16 mouse cellular contexts compared by ENCODE assay signal in the genomic region with DNA sequence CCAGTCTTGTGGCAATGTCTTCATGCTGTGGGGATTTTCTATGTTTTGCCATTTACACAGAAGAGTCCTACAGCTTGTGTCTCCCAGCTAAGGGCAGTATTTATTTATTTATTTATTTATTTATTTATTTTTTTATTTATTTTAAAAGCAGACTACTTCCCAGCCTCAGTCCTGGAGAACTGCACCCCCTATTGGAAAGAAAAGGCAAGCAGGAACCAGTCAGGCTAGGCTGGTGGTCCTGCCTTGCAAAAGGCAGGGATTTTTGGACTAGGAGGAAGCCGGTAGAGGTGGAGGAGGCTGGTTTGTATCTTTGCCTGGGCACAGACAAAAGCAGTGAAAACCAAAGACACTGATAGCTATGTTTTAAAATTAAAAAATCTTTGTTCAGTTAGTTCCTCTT. TPM values are rescaled to one million over a fixed set of nuclear protein-coding genes. Genes with fewer than 3 reads are reported as not detected.
A peak's percentile ranks its signal among the peaks of the same experiment; 100 is the strongest.
DNase-seq lines count a peak whose midpoint lies in the region; ATAC-seq and TF ChIP-seq lines count a peak whose summit lies in the region.
"Had no signal": no experiment of that assay in that cellular context is flagged by ENCODE, and none has a peak within 500 bp of the region (broad histone marks: within the 10 kb centered on the region; RNA-seq: fewer than 3 reads in every experiment).

No protein-coding gene starts in this region.

- no peak overlapping the region for H3K4me2 ChIP-seq in kidney, postnatal 0 days (ENCODE audit: low read length)
- H3K4me2 ChIP-seq: liver, embryonic 11.5 days had no signal

- no peak for ATAC-seq in kidney, postnatal 0 days (replicated peaks; ENCODE audit: low FRiP score, low read depth)

- H3K36me3 ChIP-seq in kidney, postnatal 0 days (ENCODE audit: insufficient read depth, low read length), result no peaks in the 10 kb centered on the region
- H3K36me3 ChIP-seq in limb, embryonic 10.5 days, result peaks cover 90% of the 10 kb centered on the region
- H3K36me3 ChIP-seq: hindbrain, embryonic 10.5 days had no signal

- H3K4me3 ChIP-seq in kidney, postnatal 0 days (replicated peaks; ENCODE audit: low read depth, low read length), result no peak overlapping the region
- no peak overlapping the region for H3K4me3 ChIP-seq in limb, embryonic 10.5 days
- H3K4me3 ChIP-seq: hindbrain, embryonic 10.5 days; myocyte had no signal

- H3K9me3 ChIP-seq in kidney, postnatal 0 days (replicated peaks; ENCODE audit: low read length), result no peaks in the 10 kb centered on the region
- H3K9me3 ChIP-seq in limb, embryonic 10.5 days (replicated peaks), result no peaks in the 10 kb centered on the region
- H3K9me3 ChIP-seq: hindbrain, embryonic 10.5 days had no signal

- peak; percentile 40 for DNase-seq in embryo, embryonic 10.5 days (ENCODE audit: low spot score)
- DNase-seq in embryo, embryonic 11 days, result no peak
- DNase-seq in kidney, postnatal 0 days (ENCODE audit: low spot score), result no peak
- DNase-seq in kidney, postnatal 10 days, result no peak
- DNase-seq in ES-CJ7 (ENCODE audit: low read depth, low spot score), result peak; percentile 34
- no peak for DNase-seq in limb, embryonic 10.5 days (ENCODE audit: low spot score)
- no peak for DNase-seq in frontal cortex, postnatal 10 days (ENCODE audit: low spot score in 2 of 2)
- DNase-seq in urinary bladder, postnatal 4 days (ENCODE audit: low spot score in 2 of 2), result no peak
- DNase-seq: cerebellum, postnatal 36 days; heart, adult 18-20 months; kidney, adult 8-10 months; layer of hippocampus, adult 9-11 months; spleen, adult 18-20 months had no signal

- H3K27me3 ChIP-seq in kidney, postnatal 0 days (ENCODE audit: insufficient read depth, low read length), result peaks cover 28% of the 10 kb centered on the region
- no peaks in the 10 kb centered on the region for H3K27me3 ChIP-seq in limb, embryonic 10.5 days (ENCODE audit: low read depth, poor library complexity, severe bottlenecking)

- TF ChIP-seq CTCF in kidney, postnatal 0 days (IDR thresholded peaks at IDR 0.05; ENCODE audit: low read depth), result peak; percentile 38; the same call in 1 of the 2 replicates

- no peaks in the 10 kb centered on the region for H3K4me1 ChIP-seq in kidney, postnatal 0 days (replicated peaks; ENCODE audit: insufficient read depth, low read length)
- H3K4me1 ChIP-seq in limb, embryonic 10.5 days, result peaks cover 68% of the 10 kb centered on the region

- WGBS in kidney, postnatal 0 days, result 79% methylated on average over 1 of the region's 1 CpGs
- WGBS in limb, embryonic 10.5 days, result 38% methylated on average over 1 of the region's 1 CpGs

- H3K27ac ChIP-seq in kidney, postnatal 0 days, result no peak overlapping the region
- peak overlapping the region; percentile 10; the same call in 1 of the 2 replicates for H3K27ac ChIP-seq in limb, embryonic 10.5 days
- H3K27ac ChIP-seq: hindbrain, embryonic 10.5 days had no signal

- H3K9ac ChIP-seq in kidney, postnatal 0 days (ENCODE audit: low read depth, low read length), result no peak overlapping the region

RNA-seq across cellular contexts. Expression of gene Prrx1, which starts 7.6 kb away (rescaled TPM):
- polyA plus RNA-seq in kidney, postnatal 0 days (2015; fragmentation: Nextera tagmentation; extraction: Ambion mirVana), result 3.4 and 4.0 TPM in 2 replicates
- 169 and 219 TPM in 2 replicates for polyA plus RNA-seq in limb, embryonic 10.5 days (2016; fragmentation: Nextera tagmentation; extraction: Ambion mirVana)

Comparison
In these comparisons a context has a peak if more than half of its experiments do, and no peak if none do; other contexts are left out.
1. DNase-seq: peak in embryo, embryonic 10.5 days (single experiment) and ES-CJ7 (single experiment); none in embryo, embryonic 11 days (single experiment), kidney, postnatal 0 days (single experiment), kidney, postnatal 10 days (single experiment), limb, embryonic 10.5 days (single experiment), frontal cortex, postnatal 10 days (0 of 2) and urinary bladder, postnatal 4 days (0 of 2).
2. RNA of gene Prrx1, which starts 7.6 kb away (polyA plus RNA-seq): 169 to 219 TPM in limb, embryonic 10.5 days; 3.4 to 4.0 TPM in kidney, postnatal 0 days; every median in the first group is over 10 times any median in the second.